Mouse (Mus musculus): ENCODE measurements around the gene Focad. TPM values are rescaled to one million over a fixed set of nuclear protein-coding genes. Genes with fewer than 3 reads are reported as not detected.

Gene Focad
- polyA plus RNA-seq, 1 experiment = 14.6 TPM

- TF ChIP-seq POLR2A (IDR thresholded peaks at IDR 0.05; ENCODE audit: control insufficient read depth, extremely low read depth, insufficient read depth, low read length, poor library complexity) = no peak
- no peak for TF ChIP-seq CTCF (IDR thresholded peaks at IDR 0.05; ENCODE audit: borderline replicate concordance, control insufficient read depth, extremely low read depth, insufficient read depth, low read length, poor library complexity)
- no peak for DNase-seq
- Histone ChIP-seq H3K4me1 (replicated peaks; ENCODE audit: control insufficient read depth, insufficient read depth, low read length) (peaks cover 11% of the 10 kb centered on the region), H3K4me3 (ENCODE audit: control insufficient read depth, insufficient read depth, low read length) (no peak overlapping the region), H3K27me3 (ENCODE audit: control insufficient read depth, insufficient read depth, low read length) (no peaks in the 10 kb centered on the region), H3K27ac (ENCODE audit: control insufficient read depth, insufficient read depth, low read length) (no peak overlapping the region), H3K36me3 (ENCODE audit: control insufficient read depth, insufficient read depth, low read length) (no peaks in the 10 kb centered on the region)
- WGBS = 96% methylated on average over 3 of the region's 3 CpGs
These were observed 22.9 kb downstream of the Focad start for GRCm38 (mm10) chr4:88117331-88117730.

GRCm38 (mm10) chr4:88117942-88118341 is 23.5 kb downstream of the Focad start:
- no peak for DNase-seq
- TF ChIP-seq CTCF (IDR thresholded peaks at IDR 0.05; ENCODE audit: borderline replicate concordance, control insufficient read depth, extremely low read depth, insufficient read depth, low read length, poor library complexity) (no peak), POLR2A (IDR thresholded peaks at IDR 0.05; ENCODE audit: control insufficient read depth, extremely low read depth, insufficient read depth, low read length, poor library complexity) (no peak)
- Histone ChIP-seq H3K27ac (ENCODE audit: control insufficient read depth, insufficient read depth, low read length) (no peak overlapping the region), H3K27me3 (ENCODE audit: control insufficient read depth, insufficient read depth, low read length) (no peaks in the 10 kb centered on the region), H3K36me3 (ENCODE audit: control insufficient read depth, insufficient read depth, low read length) (no peaks in the 10 kb centered on the region), H3K4me3 (ENCODE audit: control insufficient read depth, insufficient read depth, low read length) (no peak overlapping the region), H3K4me1 (replicated peaks; ENCODE audit: control insufficient read depth, insufficient read depth, low read length) (peaks cover 13% of the 10 kb centered on the region)

- Histone ChIP-seq H3K27ac (ENCODE audit: control insufficient read depth, insufficient read depth, low read length) (peak overlapping the region; percentile 34; the same call in 1 of the 2 replicates), H3K27me3 (ENCODE audit: control insufficient read depth, insufficient read depth, low read length) (no peaks in the 10 kb centered on the region), H3K4me3 (ENCODE audit: control insufficient read depth, insufficient read depth, low read length) (no peak overlapping the region), H3K36me3 (ENCODE audit: control insufficient read depth, insufficient read depth, low read length) (no peaks in the 10 kb centered on the region), H3K4me1 (replicated peaks; ENCODE audit: control insufficient read depth, insufficient read depth, low read length) (peaks cover 18% of the 10 kb centered on the region)
- TF ChIP-seq POLR2A (IDR thresholded peaks at IDR 0.05; ENCODE audit: control insufficient read depth, extremely low read depth, insufficient read depth, low read length, poor library complexity) (no peak), CTCF (IDR thresholded peaks at IDR 0.05; ENCODE audit: borderline replicate concordance, control insufficient read depth, extremely low read depth, insufficient read depth, low read length, poor library complexity) (no peak)
- 41% methylated on average over 5 of the region's 5 CpGs for WGBS
- peak; percentile 42 for DNase-seq
These were observed 24.4 kb downstream of the Focad start for GRCm38 (mm10) chr4:88118750-88119395.

- Histone ChIP-seq H3K27ac (ENCODE audit: control insufficient read depth, insufficient read depth, low read length) (peak overlapping the region; percentile 74; the same call in 1 of the 2 replicates), H3K4me1 (replicated peaks; ENCODE audit: control insufficient read depth, insufficient read depth, low read length) (peaks cover 24% of the 10 kb centered on the region), H3K36me3 (ENCODE audit: control insufficient read depth, insufficient read depth, low read length) (no peaks in the 10 kb centered on the region), H3K27me3 (ENCODE audit: control insufficient read depth, insufficient read depth, low read length) (no peaks in the 10 kb centered on the region), H3K4me3 (ENCODE audit: control insufficient read depth, insufficient read depth, low read length) (no peak overlapping the region)
- no peak for TF ChIP-seq POLR2A (IDR thresholded peaks at IDR 0.05; ENCODE audit: control insufficient read depth, extremely low read depth, insufficient read depth, low read length, poor library complexity)
- no peak for TF ChIP-seq CTCF (IDR thresholded peaks at IDR 0.05; ENCODE audit: borderline replicate concordance, control insufficient read depth, extremely low read depth, insufficient read depth, low read length, poor library complexity)
- DNase-seq = no peak
These were observed 25.7 kb downstream of the Focad start for GRCm38 (mm10) chr4:88120091-88120490.

- Histone ChIP-seq H3K36me3 (ENCODE audit: control insufficient read depth, insufficient read depth, low read length) (no peaks in the 10 kb centered on the region), H3K27me3 (ENCODE audit: control insufficient read depth, insufficient read depth, low read length) (no peaks in the 10 kb centered on the region), H3K4me1 (replicated peaks; ENCODE audit: control insufficient read depth, insufficient read depth, low read length) (peaks cover 29% of the 10 kb centered on the region), H3K4me3 (ENCODE audit: control insufficient read depth, insufficient read depth, low read length) (no peak overlapping the region), H3K27ac (ENCODE audit: control insufficient read depth, insufficient read depth, low read length) (peak overlapping the region; percentile 52; the same call in 1 of the 2 replicates)
- WGBS = 86% methylated on average over 3 of the region's 3 CpGs
- TF ChIP-seq POLR2A (IDR thresholded peaks at IDR 0.05; ENCODE audit: control insufficient read depth, extremely low read depth, insufficient read depth, low read length, poor library complexity) (no peak), CTCF (IDR thresholded peaks at IDR 0.05; ENCODE audit: borderline replicate concordance, control insufficient read depth, extremely low read depth, insufficient read depth, low read length, poor library complexity) (no peak)
- DNase-seq = no peak
These were observed 28.0 kb downstream of the Focad start for GRCm38 (mm10) chr4:88122472-88122871.

GRCm38 (mm10) chr4:88135936-88136335 is 41.5 kb downstream of the Focad start:
- WGBS = 90% methylated on average over 2 of the region's 2 CpGs

More at GRCm38 (mm10) chr4:88135936-88136335, 41.5 kb downstream of the Focad start:
- H3K4me3 ChIP-seq (ENCODE audit: control insufficient read depth, insufficient read depth, low read length) = no peak overlapping the region
- H3K36me3 ChIP-seq (ENCODE audit: control insufficient read depth, insufficient read depth, low read length) = no peaks in the 10 kb centered on the region
- no peaks in the 10 kb centered on the region for H3K27me3 ChIP-seq (ENCODE audit: control insufficient read depth, insufficient read depth, low read length)
- no peak for TF ChIP-seq CTCF (IDR thresholded peaks at IDR 0.05; ENCODE audit: borderline replicate concordance, control insufficient read depth, extremely low read depth, insufficient read depth, low read length, poor library complexity)
- no peak for TF ChIP-seq POLR2A (IDR thresholded peaks at IDR 0.05; ENCODE audit: control insufficient read depth, extremely low read depth, insufficient read depth, low read length, poor library complexity)
- H3K27ac ChIP-seq (ENCODE audit: control insufficient read depth, insufficient read depth, low read length) = no peak overlapping the region
- peaks cover 2% of the 10 kb centered on the region; the same call in 1 of the 2 replicates for H3K4me1 ChIP-seq (replicated peaks; ENCODE audit: control insufficient read depth, insufficient read depth, low read length)
- no peak for DNase-seq
